Mouse (Mus musculus) cerebellum, postnatal 14 days (tissue): ENCODE data around the gene Vezt.
A peak's percentile ranks its signal among the peaks of the same experiment; 100 is the strongest.

Experiments
- DNase-seq, 2 experiments: peaks; one replicate each; pipeline ENCODE4 v3.0.0; 2021; ENCODE audit warnings: mixed read lengths in 2 of 2

The Vezt gene

GRCm38 (mm10) chr10:94037196-94037595 lies 1.6 kb upstream of the Vezt start:
- DNase-seq, result no peak

- DNase-seq, result no peak
Measured at GRCm38 (mm10) chr10:94036375-94036758, 750 bp upstream of the Vezt start.

- peak; percentile 76 to 78 for DNase-seq
Measured at GRCm38 (mm10) chr10:94034876-94035657, 550 bp downstream of the Vezt start.

- DNase-seq, result no peak
Measured at GRCm38 (mm10) chr10:94031164-94031563, 4.5 kb downstream of the Vezt start.

GRCm38 (mm10) chr10:94028493-94028892 lies 7.1 kb downstream of the Vezt start:
- no peak for DNase-seq

- DNase-seq, result no peak
Measured at GRCm38 (mm10) chr10:94025079-94025478, 10.5 kb downstream of the Vezt start.

GRCm38 (mm10) chr10:94021059-94021458 lies 14.6 kb downstream of the Vezt start:
- DNase-seq, result no peak

GRCm38 (mm10) chr10:94020587-94020986 lies 15.0 kb downstream of the Vezt start:
- DNase-seq, result no peak

GRCm38 (mm10) chr10:94017455-94017854 lies 18.2 kb downstream of the Vezt start:
- DNase-seq, result no peak

GRCm38 (mm10) chr10:94014200-94014599 lies 21.4 kb downstream of the Vezt start:
- no peak for DNase-seq

- DNase-seq, result peak; percentile 66 to 79
Measured at GRCm38 (mm10) chr10:94013196-94013595, 22.4 kb downstream of the Vezt start.

- DNase-seq, result no peak
Measured at GRCm38 (mm10) chr10:94011024-94011423, 24.6 kb downstream of the Vezt start.

GRCm38 (mm10) chr10:94009991-94010679 lies 25.5 kb downstream of the Vezt start:
- DNase-seq, result no peak

GRCm38 (mm10) chr10:94008356-94008755 lies 27.3 kb downstream of the Vezt start:
- no peak for DNase-seq

- peak in 1 of 2 experiments; percentile 18 for DNase-seq
Measured at GRCm38 (mm10) chr10:94000223-94000622, 35.4 kb downstream of the Vezt start.

GRCm38 (mm10) chr10:93999357-93999756 lies 36.3 kb downstream of the Vezt start:
- no peak for DNase-seq

- no peak for DNase-seq
Measured at GRCm38 (mm10) chr10:93995100-93995499, 40.5 kb downstream of the Vezt start.

GRCm38 (mm10) chr10:93994136-93994535 lies 41.5 kb downstream of the Vezt start:
- no peak for DNase-seq

- DNase-seq, result no peak
Measured at GRCm38 (mm10) chr10:93985357-93985756, 50.3 kb downstream of the Vezt start.

- no peak for DNase-seq
Measured at GRCm38 (mm10) chr10:93969306-93969705, 66.3 kb downstream of the Vezt start.

- DNase-seq, result no peak
Measured at GRCm38 (mm10) chr10:93967486-93967885, 68.1 kb downstream of the Vezt start.

GRCm38 (mm10) chr10:93954023-93954422 lies 81.6 kb downstream of the Vezt start:
- DNase-seq, result no peak

GRCm38 (mm10) chr10:93953504-93953903 lies 82.1 kb downstream of the Vezt start:
- no peak for DNase-seq

- no peak for DNase-seq
Measured at GRCm38 (mm10) chr10:93950991-93951390, 84.6 kb downstream of the Vezt start.
